Mouse (Mus musculus) ES-Bruce4 (cell line): Measurements from ENCODE around the gene Tchp. TPM values are rescaled to one million over a fixed set of nuclear protein-coding genes. Genes with fewer than 3 reads are reported as not detected.

Source experiments
- H3K27ac ChIP-seq: 2 replicates; pipeline ENCODE4 v1.5.1; 2012; ENCODE audit warnings: low read length, inconsistent platforms; ENCODE audit not compliant: insufficient read depth
- H3K27me3 ChIP-seq: 2 replicates; pipeline ENCODE4 v1.6.1; 2012; ENCODE audit warnings: mild to moderate bottlenecking, low read length, inconsistent platforms; ENCODE audit not compliant: control insufficient read depth, poor library complexity, insufficient read depth, severe bottlenecking
- H3K36me3 ChIP-seq: 2 replicates; pipeline ENCODE4 v1.6.1; 2012; ENCODE audit warnings: inconsistent platforms, mild to moderate bottlenecking, low read length, moderate library complexity; ENCODE audit not compliant: control insufficient read depth, poor library complexity, insufficient read depth, severe bottlenecking
- H3K4me1 ChIP-seq: one replicate; pipeline ENCODE4 v1.8.1; 2011; ENCODE audit warnings: low read length; ENCODE audit not compliant: control insufficient read depth, insufficient read depth
- H3K4me3 ChIP-seq: 2 replicates; pipeline ENCODE4 v1.5.1; 2011; ENCODE audit warnings: low read depth, mild to moderate bottlenecking, low read length
- H3K9ac ChIP-seq: 2 replicates; pipeline ENCODE4 v1.6.1; 2012; ENCODE audit warnings: low read depth, mild to moderate bottlenecking, inconsistent platforms; ENCODE audit not compliant: poor library complexity, severe bottlenecking
- H3K9me3 ChIP-seq: replicated peaks from 2 replicates; pipeline ENCODE4 v1.6.1; 2012; ENCODE audit warnings: mild to moderate bottlenecking, low read length, inconsistent platforms; ENCODE audit not compliant: control insufficient read depth, poor library complexity, insufficient read depth, severe bottlenecking
- CTCF ChIP-seq: IDR thresholded peaks from one replicate; pipeline ENCODE4 v1.8.1; 2011; ENCODE audit warnings: low read depth, low read length
- EP300 ChIP-seq: IDR thresholded peaks from 2 replicates; pipeline ENCODE4 v1.6.1; 2011; ENCODE audit warnings: low read depth, low read length; ENCODE audit not compliant: insufficient read depth
- POLR2A ChIP-seq: IDR thresholded peaks from one replicate; pipeline ENCODE4 v1.8.1; 2011; ENCODE audit warnings: low read length; ENCODE audit not compliant: insufficient read depth
- polyA plus RNA-seq: library from polyadenylated mRNA; stranded (reverse); fragments of >200 nt; gene quantifications from 2 replicates; pipeline ENCODE4 v1.2.4, GENCODE M21; 2011; ENCODE audit warnings: low read depth; ENCODE audit not compliant: missing spikeins, insufficient read depth, insufficient read length

Tchp gene
- polyA plus RNA-seq, 1 experiment = 11.2 TPM

DNA sequence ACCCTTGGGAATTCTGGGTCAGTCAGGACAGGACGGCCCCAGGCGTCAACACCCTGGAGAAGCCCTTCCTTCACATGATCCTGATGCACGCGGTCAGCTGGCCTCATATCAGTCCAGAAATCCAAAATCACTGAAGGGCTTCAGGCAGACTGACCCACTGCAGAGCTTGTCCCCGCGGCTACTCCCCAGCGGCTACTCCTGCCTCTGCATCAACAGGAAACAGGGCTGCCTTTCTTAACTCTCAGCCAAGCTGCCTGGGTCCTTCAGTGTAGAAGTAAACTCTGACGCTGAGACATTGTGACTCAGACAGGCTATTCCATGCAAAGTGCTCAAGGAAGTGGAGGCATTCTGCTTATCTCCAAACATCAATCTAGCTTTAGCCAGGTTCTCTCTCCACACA lies 54.4 kb downstream of the Tchp start:
- H3K36me3 ChIP-seq = no peaks in the 10 kb centered on the region
- H3K9ac ChIP-seq = no peak overlapping the region
- H3K9me3 ChIP-seq = no peaks in the 10 kb centered on the region
- H3K4me3 ChIP-seq = no peak overlapping the region
- H3K27ac ChIP-seq = no peak overlapping the region
- H3K4me1 ChIP-seq = no peaks in the 10 kb centered on the region
- H3K27me3 ChIP-seq = no peaks in the 10 kb centered on the region
- TF ChIP-seq EP300 (no peak), POLR2A (no peak), CTCF (no peak)

DNA sequence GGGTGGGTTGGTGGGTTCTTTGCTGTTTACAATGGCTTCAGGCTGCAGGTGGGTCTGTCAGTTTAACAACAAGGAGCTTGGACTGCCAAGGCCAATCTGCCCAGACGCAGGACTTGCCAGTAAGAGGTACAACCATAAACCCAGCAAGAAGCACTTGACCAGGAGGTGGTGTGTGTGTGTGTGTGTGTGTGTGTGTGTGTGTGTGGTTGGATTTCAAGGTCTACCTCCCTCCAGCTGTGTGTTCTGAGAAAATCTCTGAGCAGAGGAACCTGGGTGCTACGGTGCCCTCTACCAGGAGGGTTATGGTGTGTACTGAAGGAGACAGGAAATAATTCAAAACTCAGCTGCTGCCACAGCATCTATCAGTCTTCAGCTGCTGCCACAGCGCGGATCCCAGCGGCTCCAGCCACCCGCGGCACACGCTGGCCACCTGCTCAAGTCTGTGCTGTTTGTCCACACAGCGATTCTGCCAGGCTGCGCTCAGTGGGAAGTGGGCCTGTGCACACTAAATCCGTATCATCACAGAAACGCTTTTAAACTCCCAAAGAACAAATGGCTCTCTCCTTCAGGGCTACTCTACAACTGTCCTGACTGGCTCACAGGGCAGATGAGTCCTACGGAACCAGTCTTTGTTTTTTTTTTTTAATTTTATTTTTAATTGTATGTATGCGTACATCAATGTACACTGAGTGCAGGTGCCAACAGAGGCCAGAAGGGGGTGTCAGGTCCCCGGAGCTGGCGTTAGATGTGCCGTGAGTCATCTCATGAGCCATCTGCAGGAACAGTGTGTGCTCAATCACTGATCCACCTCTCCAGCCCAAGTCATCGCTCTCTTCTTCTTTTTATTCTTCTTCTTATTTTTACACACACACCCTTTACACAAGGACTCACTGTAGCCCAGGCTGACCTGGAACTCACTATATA lies 57.5 kb downstream of the Tchp start:
- Histone ChIP-seq H3K4me3 (no peak overlapping the region), H3K36me3 (no peaks in the 10 kb centered on the region), H3K4me1 (no peaks in the 10 kb centered on the region), H3K27ac (no peak overlapping the region), H3K27me3 (no peaks in the 10 kb centered on the region), H3K9ac (no peak overlapping the region), H3K9me3 (no peaks in the 10 kb centered on the region)
- peak; percentile 58 for TF ChIP-seq CTCF
- TF ChIP-seq POLR2A = no peak

DNA sequence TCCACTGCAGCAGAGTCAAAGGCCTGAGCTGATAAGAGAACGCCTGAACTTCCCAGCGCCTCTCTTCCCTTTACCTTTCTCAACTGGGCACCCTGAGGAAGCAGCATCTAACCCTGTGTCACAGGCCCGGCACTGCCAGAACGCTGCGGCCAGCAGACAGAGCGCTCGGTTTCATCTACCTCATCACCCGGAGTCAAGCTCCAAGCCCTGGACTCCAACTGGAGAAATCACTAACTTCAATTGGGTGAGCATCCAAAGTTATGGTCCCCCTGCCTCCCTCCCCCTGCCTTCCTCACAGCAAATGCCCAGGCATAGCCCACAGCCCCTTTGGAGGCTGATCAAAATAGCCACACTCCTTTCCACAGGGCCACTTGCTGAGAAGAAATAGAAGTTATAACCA lies 59.1 kb downstream of the Tchp start:
- Histone ChIP-seq H3K9me3 (no peaks in the 10 kb centered on the region), H3K27ac (no peak overlapping the region), H3K36me3 (no peaks in the 10 kb centered on the region), H3K27me3 (no peaks in the 10 kb centered on the region), H3K9ac (no peak overlapping the region), H3K4me3 (no peak overlapping the region), H3K4me1 (no peaks in the 10 kb centered on the region)
- TF ChIP-seq EP300 = no peak
- TF ChIP-seq CTCF = no peak
- no peak for TF ChIP-seq POLR2A

DNA sequence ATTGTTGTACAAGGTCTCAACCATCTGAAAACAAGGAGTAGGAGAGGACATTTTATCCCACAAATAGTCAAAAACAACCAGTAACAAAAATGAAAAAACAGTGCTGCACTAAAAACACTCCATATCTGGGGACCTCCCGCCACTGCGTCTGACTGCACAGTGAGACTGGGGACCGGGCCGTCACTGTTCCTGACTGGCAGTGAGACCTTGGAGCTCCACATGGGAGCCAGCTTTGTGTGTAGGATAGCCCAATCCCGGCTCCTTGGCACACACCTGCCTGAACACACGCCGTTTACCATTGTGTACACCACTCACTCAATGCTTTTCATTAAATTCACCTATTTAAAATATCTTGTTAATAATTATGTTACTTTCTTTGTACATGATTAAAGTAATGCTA lies 59.6 kb downstream of the Tchp start:
- TF ChIP-seq POLR2A = no peak
- no peak for TF ChIP-seq EP300
- no peak for TF ChIP-seq CTCF
- Histone ChIP-seq H3K27me3 (no peaks in the 10 kb centered on the region), H3K4me1 (no peaks in the 10 kb centered on the region), H3K9me3 (no peaks in the 10 kb centered on the region), H3K4me3 (no peak overlapping the region), H3K27ac (no peak overlapping the region), H3K9ac (no peak overlapping the region), H3K36me3 (no peaks in the 10 kb centered on the region)

GRCm38 (mm10) chr5:114769786-114770185 lies 62.2 kb downstream of the Tchp start:
- Histone ChIP-seq H3K9ac (no peak overlapping the region), H3K4me3 (no peak overlapping the region), H3K27me3 (no peaks in the 10 kb centered on the region), H3K36me3 (no peaks in the 10 kb centered on the region), H3K4me1 (no peaks in the 10 kb centered on the region), H3K9me3 (no peaks in the 10 kb centered on the region), H3K27ac (no peak overlapping the region)
- no peak for TF ChIP-seq CTCF
- no peak for TF ChIP-seq EP300
- no peak for TF ChIP-seq POLR2A

DNA sequence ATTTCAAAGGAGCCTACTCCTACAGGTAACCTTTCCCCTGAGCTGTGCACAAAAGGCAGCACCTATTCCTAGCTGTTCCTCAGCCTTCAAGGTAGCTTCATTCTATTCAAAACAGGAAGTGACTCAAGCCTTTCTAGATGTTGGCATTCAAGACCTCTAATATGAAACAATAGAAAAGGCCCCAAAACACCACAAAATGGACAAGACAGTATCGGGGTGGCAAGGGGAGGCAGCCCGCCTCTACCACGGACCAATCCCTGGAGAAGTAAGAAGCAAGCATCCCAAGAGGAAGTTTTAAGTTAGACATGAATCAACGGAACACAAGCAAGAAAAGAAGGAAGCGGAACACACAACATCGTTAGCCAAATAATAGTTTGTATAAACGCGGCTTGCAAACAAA lies 64.2 kb downstream of the Tchp start:
- 0 out of 2 replicates have a peak overlapping the region, but pooled peaks have one; percentile 85 for H3K9ac ChIP-seq
- H3K36me3 ChIP-seq = no peaks in the 10 kb centered on the region
- no peak for TF ChIP-seq POLR2A
- no peak for TF ChIP-seq EP300
- TF ChIP-seq CTCF = no peak
- H3K9me3 ChIP-seq = no peaks in the 10 kb centered on the region
- no peak overlapping the region for H3K4me3 ChIP-seq
- no peaks in the 10 kb centered on the region for H3K27me3 ChIP-seq
- no peak overlapping the region for H3K27ac ChIP-seq
- H3K4me1 ChIP-seq = no peaks in the 10 kb centered on the region

Other genes starting within 250 kb of the Tchp start
- gene Fam222a, start 139.7 kb upstream of the Tchp start, polyA plus RNA-seq = 3.4 and 5.3 TPM in 2 replicates
- gene Trpv4, start 49.3 kb upstream of the Tchp start, polyA plus RNA-seq = 3.9 and 4.2 TPM in 2 replicates
- gene Gltp, start 16.8 kb upstream of the Tchp start, polyA plus RNA-seq = 60.0 and 61.9 TPM in 2 replicates
- 70.6 and 71.8 TPM in 2 replicates for gene Ankrd13a, start 66.9 kb downstream of the Tchp start, polyA plus RNA-seq
- gene Git2, start 67.8 kb downstream of the Tchp start, polyA plus RNA-seq = 42.0 and 43.6 TPM in 2 replicates
- 36.3 and 40.7 TPM in 2 replicates for gene 1500011B03Rik, start 115.7 kb downstream of the Tchp start, polyA plus RNA-seq
- not detected in 2 replicates for gene 4930519G04Rik, start 145.9 kb downstream of the Tchp start, polyA plus RNA-seq
- gene Gm9936, start 150.9 kb downstream of the Tchp start, polyA plus RNA-seq = 0.21 TPM in 1 of 2 replicates, not detected in the other
- gene Oasl2, start 189.2 kb downstream of the Tchp start, polyA plus RNA-seq = 42.0 and 42.3 TPM in 2 replicates
- not detected in 2 replicates for gene Oasl1, start 215.5 kb downstream of the Tchp start, polyA plus RNA-seq
- 21.7 and 22.8 TPM in 2 replicates for gene 2210016L21Rik, start 234.4 kb downstream of the Tchp start, polyA plus RNA-seq